Mouse (Mus musculus) ES-E14 (cell line): ENCODE results near the gene Zdhhc7. TPM values are rescaled to one million over a fixed set of nuclear protein-coding genes. Genes with fewer than 3 reads are reported as not detected.

Experiments used
- DNase-seq: peaks from one replicate; pipeline ENCODE4 v3.0.0-alpha.2; 2013; ENCODE audit warnings: low read depth, low spot score
- H3K27ac ChIP-seq: 2 replicates; pipeline ENCODE4 v1.5.1; 2012; ENCODE audit warnings: low read depth, mild to moderate bottlenecking, low read length, moderate library complexity, mixed read lengths; ENCODE audit not compliant: poor library complexity, insufficient read depth, severe bottlenecking
- H3K36me3 ChIP-seq: 2 replicates; pipeline ENCODE4 v1.6.1; 2012; ENCODE audit warnings: mild to moderate bottlenecking, low read length, moderate library complexity, mixed read lengths; ENCODE audit not compliant: control insufficient read depth, poor library complexity, insufficient read depth, severe bottlenecking
- H3K4me1 ChIP-seq, 2 experiments: fragments of 150-350 bp in 1 of 2; sonication (generic) in 1 of 2; 2 replicates each; pipeline ENCODE4 v1.6.1; 2012; ENCODE audit warnings: low read length in 2 of 2, mild to moderate bottlenecking in 1 of 2, mixed read lengths in 1 of 2; ENCODE audit not compliant: control insufficient read depth in 2 of 2, insufficient read depth in 2 of 2, poor library complexity in 1 of 2
- H3K4me3 ChIP-seq, 2 experiments: fragments of 150-350 bp in 1 of 2; sonication (generic) in 1 of 2; 2 replicates each; pipeline ENCODE4 v1.5.1; 2012; ENCODE audit warnings: low read length in 2 of 2, low read depth in 1 of 2, mild to moderate bottlenecking in 1 of 2, mixed read lengths in 1 of 2; ENCODE audit not compliant: insufficient read depth in 1 of 2, poor library complexity in 1 of 2, severe bottlenecking in 1 of 2
- H3K9ac ChIP-seq: 2 replicates; pipeline ENCODE4 v1.6.1; 2012; ENCODE audit warnings: low read depth, mild to moderate bottlenecking, low read length, mixed read lengths; ENCODE audit not compliant: poor library complexity, insufficient read depth, severe bottlenecking
- H3K9me3 ChIP-seq: fragments of 150-350 bp; sonication (generic); 2 replicates; pipeline ENCODE4 v1.6.1; 2012; ENCODE audit warnings: low read depth, mild to moderate bottlenecking, low read length; ENCODE audit not compliant: control insufficient read depth, insufficient read depth
- CHD2 ChIP-seq: IDR thresholded peaks from 2 replicates; pipeline ENCODE4 v1.6.1; 2014; ENCODE audit warnings: mild to moderate bottlenecking, low read depth, low read length, inconsistent platforms
- HCFC1 ChIP-seq: IDR thresholded peaks from 2 replicates; pipeline ENCODE4 v1.6.1; 2012; ENCODE audit warnings: low read length, inconsistent platforms, borderline replicate concordance; ENCODE audit not compliant: insufficient read depth
- MAFK ChIP-seq: IDR thresholded peaks from 2 replicates; pipeline ENCODE4 v1.6.1; 2014; ENCODE audit warnings: mild to moderate bottlenecking, low read depth, low read length, inconsistent platforms; ENCODE audit not compliant: insufficient read depth
- ZC3H11A ChIP-seq: IDR thresholded peaks from 2 replicates; pipeline ENCODE4 v1.6.1; 2012; ENCODE audit warnings: low read depth, mild to moderate bottlenecking, inconsistent platforms, low read length, borderline replicate concordance
- ZNF384 ChIP-seq: IDR thresholded peaks from 2 replicates; pipeline ENCODE4 v1.6.1; 2012; ENCODE audit warnings: low read depth, low read length, inconsistent platforms
- in situ Hi-C, 2 experiments: fragments of 600-800 bp; cut with MboI; formaldehyde crosslinking; loops; one replicate each; pipeline ENCODE4 v1.15.1; 2025; ENCODE audit warnings: low sequenced_read_pairs in 2 of 2, inconsistent platforms in 1 of 2; ENCODE audit not compliant: unreplicated experiment in 2 of 2
- total RNA-seq: library from RNA; depleted of rRNA; stranded (reverse); fragments of 300-350 nt; gene quantifications from 2 replicates; pipeline ENCODE4 v1.2.3, GENCODE M21; 2012; rRNA removed

The Zdhhc7 gene
- total RNA-seq = 29.9 and 35.4 TPM in 2 replicates

DNA sequence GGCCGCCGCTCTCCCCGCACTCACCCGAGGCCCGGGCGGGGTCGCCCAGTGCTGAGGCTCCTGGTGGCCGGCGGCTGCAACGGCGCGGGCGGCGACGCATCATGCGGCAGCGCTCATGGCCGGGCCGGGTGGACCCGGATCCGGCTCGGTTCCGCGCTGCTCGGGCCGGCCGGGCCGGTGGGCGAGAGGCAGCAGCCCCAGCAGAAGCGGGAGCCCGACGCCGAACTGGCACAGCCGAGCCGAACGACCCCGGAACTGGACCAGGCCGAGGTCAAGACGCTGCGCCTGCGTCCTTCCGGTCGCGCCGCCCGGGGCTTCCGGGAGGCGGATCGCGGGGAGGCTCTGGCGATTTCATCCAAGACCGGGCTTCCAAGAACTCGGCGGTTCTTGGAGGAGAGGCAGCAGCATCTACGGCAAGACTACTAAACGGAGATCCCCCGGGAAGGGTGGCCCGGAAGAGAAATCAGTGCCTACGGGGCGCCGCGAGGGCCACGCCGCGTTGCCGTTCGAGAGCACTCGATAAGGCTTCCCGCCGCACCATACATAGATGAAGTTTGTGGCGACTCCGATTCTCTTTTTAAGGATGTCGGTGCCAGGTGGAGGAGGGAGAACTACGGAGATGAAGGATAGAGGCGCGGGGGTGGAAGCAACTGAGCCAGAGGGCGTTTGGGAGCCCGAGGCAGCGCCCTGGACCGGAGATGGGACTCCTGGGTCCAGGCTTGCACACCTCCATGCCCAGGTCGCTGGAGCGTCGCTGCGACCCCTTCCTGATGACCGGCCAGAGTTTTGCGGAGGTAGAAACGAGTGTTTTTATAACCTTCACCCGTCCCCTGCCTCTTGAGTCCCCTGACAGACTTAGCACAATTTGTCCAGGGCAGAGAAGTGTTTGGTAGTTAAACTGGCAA, at the start of gene Zdhhc7:
Zdhhc7 (minus strand) TSS at position 415 of the 905 bp plus-strand sequence.
- H3K9me3 ChIP-seq = no peaks in the 10 kb centered on the region
- H3K27ac ChIP-seq = no peak within 1 kb of the TSS
- no peak for DNase-seq
- TF ChIP-seq HCFC1 (no peak), CHD2 (no peak), ZC3H11A (no peak), MAFK (no peak), ZNF384 (no peak)
- peak within 1 kb of the TSS; percentile 89 to 100 for H3K4me3 ChIP-seq
- peak within 1 kb of the TSS; percentile 93 for H3K9ac ChIP-seq
- H3K36me3 ChIP-seq = no peaks in the 10 kb centered on the region
- in situ Hi-C loops = no loop called here
- H3K4me1 ChIP-seq = peaks cover 4 to 11% of the 10 kb centered on the region in 2 experiments

DNA sequence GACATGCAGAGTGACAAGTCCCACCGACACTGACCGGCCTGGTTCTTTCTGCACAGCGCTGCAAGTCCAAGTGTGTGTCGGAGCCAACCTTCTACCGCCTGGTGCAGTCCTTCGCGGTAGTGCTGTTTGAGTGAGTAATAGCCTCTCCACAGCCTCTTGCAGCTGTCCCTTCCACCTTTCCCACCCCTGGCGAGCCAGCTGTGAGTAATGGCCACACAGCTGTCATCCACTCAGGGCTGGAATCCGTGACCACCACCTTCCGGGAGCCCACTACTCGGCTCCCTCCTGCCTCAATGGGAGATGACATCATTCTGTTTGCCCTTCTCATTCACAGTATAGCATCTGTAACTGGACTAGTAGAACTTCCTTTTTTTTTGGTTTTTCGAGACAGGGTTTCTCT, 48.7 kb upstream of the Zdhhc7 start:
- peaks cover 0 to 12% of the 10 kb centered on the region in 2 experiments; a peak in 1 of 4 replicates for H3K4me1 ChIP-seq
- H3K9me3 ChIP-seq = no peaks in the 10 kb centered on the region
- H3K27ac ChIP-seq = no peak overlapping the region
- no peak for DNase-seq
- in situ Hi-C loops = no loop called here
- no peaks in the 10 kb centered on the region for H3K36me3 ChIP-seq
- H3K4me3 ChIP-seq = no peak overlapping the region
- no peak overlapping the region for H3K9ac ChIP-seq
- no peak for TF ChIP-seq MAFK
- TF ChIP-seq HCFC1 = no peak
- no peak for TF ChIP-seq ZNF384
- TF ChIP-seq ZC3H11A = no peak
- TF ChIP-seq CHD2 = no peak

DNA sequence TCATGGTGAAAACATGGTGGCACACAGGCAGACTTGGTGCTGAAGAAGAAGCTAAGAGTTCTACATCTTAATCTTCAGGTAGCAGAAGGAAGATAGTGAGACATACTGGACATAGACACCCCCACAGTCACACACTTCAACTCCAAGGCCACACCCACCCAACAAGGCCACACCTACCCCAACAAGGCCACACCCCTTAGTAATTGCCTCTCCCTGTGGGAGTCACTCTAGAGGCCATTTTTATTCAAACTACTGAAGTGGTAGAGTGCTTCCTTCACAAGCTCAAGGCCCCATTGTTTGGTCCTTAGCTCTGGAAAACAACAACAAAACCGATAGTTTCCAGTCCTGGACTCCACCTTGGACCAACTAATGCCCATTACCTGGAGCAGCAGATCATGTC, 44.8 kb upstream of the Zdhhc7 start:
- in situ Hi-C loops = no loop called here
- H3K4me1 ChIP-seq = peaks cover 0 to 3% of the 10 kb centered on the region in 2 experiments; a peak in 1 of 4 replicates
- no peak for DNase-seq
- no peaks in the 10 kb centered on the region for H3K36me3 ChIP-seq
- TF ChIP-seq HCFC1 = no peak
- no peak for TF ChIP-seq ZC3H11A
- TF ChIP-seq CHD2 = no peak
- no peak for TF ChIP-seq ZNF384
- H3K9ac ChIP-seq = no peak overlapping the region
- H3K4me3 ChIP-seq = no peak overlapping the region
- no peaks in the 10 kb centered on the region for H3K9me3 ChIP-seq
- no peak overlapping the region for H3K27ac ChIP-seq

DNA sequence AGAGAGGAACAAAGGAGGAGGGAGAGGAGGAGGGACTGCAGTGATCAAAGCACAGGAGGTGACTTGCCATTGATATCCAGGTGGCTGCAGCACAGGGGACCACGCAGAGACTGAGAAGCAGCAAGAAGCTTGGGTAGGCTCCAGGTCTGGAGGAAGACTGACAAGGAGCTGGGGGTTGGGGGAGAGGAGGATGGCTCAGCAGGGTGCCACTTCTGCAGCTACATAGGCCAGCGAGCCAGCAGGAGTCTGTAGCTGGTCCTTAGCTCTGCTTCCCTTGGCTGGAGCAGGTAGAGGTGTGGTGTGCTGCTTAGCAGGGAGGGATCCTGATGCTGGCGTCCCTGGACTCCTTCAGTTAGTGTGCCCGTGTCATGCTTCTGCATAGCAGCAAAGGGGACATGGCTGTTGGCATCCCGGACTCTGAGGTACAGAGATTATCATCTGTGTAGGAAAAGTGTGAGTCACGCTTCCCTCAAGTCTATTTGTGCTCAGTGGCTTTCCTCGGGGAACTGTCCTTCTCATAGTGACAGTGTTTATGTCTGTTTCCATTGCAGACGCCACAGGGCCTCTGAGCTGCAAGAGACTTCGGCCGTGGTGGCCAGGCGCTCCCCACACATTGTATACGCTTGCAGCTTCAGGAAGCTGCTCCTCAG, 43.5 kb upstream of the Zdhhc7 start:
- Histone ChIP-seq H3K27ac (no peak overlapping the region), H3K9me3 (no peaks in the 10 kb centered on the region), H3K4me3 (no peak overlapping the region), H3K4me1 (peaks cover 0 to 3% of the 10 kb centered on the region in 2 experiments; a peak in 1 of 4 replicates), H3K9ac (no peak overlapping the region), H3K36me3 (no peaks in the 10 kb centered on the region)
- in situ Hi-C loops = no loop called here
- no peak for DNase-seq
- TF ChIP-seq CHD2 (no peak), HCFC1 (no peak), MAFK (no peak), ZNF384 (no peak), ZC3H11A (no peak)
